Mouse (Mus musculus): ENCODE data around the gene Anks1b.

DNA sequence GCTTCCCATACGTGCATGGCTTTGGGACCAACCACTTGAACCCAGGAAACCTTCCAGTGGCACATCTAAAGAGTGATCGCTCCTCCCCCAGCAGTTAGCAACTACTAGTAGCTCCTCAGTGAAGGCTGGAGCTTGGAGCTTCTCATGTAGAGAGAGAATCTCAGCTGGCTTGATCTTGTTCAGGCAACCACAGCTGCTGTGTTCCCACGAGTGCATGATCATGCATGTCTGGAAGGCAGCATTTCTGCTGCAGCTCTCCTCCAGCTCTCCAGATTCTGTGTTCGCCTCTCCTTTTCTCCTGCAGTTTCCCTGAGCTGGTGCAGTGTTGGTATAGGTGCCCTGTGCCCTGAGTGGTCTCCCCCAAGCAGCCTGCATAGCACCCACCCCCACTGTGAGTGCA lies 41.0 kb upstream of the Anks1b start:
- TF ChIP-seq CTCF (conservative IDR thresholded peaks at IDR 0.05; ENCODE audit: insufficient read depth, insufficient read length, low read depth, low read length) (no peak), POLR2A (IDR thresholded peaks at IDR 0.05; ENCODE audit: low read depth, low read length) (no peak)

Measured in kidney, adult 2 months (tissue).